Mouse (Mus musculus) CD8-positive naive resting alpha-beta T cell, adult 57 days (primary cell): ENCODE results near the gene Dffb. TPM values are rescaled to one million over a fixed set of nuclear protein-coding genes. Genes with fewer than 3 reads are reported as not detected.

Experiments used
- total RNA-seq: library from RNA; stranded (reverse); gene quantifications from one replicate; pipeline ENCODE4 v1.2.4, GENCODE M21; 2023

Dffb gene
- total RNA-seq: 27.2 TPM

DNA sequence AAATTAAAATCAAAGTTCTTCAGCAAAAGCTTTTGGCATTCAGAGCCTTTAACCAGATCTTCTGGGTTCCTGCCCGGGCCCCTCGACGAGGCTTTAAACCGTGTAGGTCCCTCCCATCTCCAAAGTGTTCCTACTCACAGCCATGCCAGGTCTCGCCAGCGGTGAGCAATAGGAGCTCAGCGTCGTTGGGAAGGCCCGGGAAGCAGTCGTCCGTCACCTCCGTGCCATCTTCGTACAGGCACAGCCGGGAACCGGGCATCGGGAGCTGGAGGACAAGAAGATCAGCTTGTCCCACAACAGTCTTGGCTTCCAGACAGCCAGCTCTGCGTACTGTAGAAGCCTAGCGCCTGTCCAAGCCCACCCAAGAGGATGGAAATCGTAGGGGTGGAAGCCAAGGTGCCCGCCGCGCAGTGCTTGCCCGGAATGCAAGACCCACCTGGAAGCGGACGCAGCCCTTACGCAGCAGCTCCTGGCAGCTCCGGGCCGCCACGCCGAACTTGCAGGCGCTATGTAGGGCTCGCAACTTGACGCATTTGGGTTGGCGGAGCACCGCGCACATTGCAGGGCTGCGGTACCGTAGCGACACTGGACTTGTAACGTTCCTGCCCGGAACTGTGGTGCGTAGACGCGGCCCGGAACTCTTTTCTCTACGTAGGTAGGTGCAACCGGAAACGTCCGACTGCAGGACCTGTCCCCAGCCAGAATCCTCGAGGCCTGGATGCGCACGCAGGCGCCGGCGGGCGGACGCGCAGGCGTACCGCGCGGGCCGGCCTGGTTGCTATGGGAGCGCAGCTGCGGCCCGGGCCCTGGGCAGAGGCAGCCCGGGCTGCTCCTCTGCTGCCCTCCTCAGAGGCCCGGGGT, at the start of gene Dffb, which contains the start of gene Cep104:
Gene Dffb (minus strand): TSS at position 696 of the 861 bp plus-strand sequence.
Gene Cep104 (plus strand): TSS at position 764 of the 861 bp plus-strand sequence.

DNA sequence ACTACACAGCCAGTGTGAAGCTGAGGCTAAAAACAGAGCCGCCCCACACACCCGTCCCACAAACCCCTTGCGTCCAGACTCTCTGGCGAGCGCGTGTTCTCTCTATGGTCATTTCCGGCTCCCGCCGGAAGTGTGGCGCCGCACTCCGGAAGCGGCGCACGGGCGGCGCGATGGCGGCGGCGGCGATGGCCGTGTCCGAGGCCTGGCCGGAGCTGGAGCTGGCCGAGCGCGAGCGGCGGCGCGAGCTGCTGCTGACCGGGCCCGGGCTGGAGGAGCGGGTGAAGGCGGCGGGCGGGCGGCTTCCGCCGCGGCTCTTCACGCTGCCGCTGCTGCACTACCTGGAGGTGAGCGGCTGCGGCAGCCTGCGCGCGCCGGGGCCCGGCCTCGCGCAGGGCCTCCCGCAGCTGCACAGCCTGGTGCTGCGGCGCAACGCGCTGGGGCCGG, 36.7 kb upstream of the Dffb start, which contains the start of gene Lrrc47:
Gene Lrrc47 (plus strand): TSS at position 86 of the 444 bp plus-strand sequence.

GRCm38 (mm10) chr4:153956569-153957405, 18.1 kb downstream of the Dffb start, which contains the start of gene A430005L14Rik:
TSS of gene A430005L14Rik (plus strand) at chr4:153957237.

Other genes with a start within 250 kb of the Dffb start
- 18.5 TPM for gene A430005L14Rik, start 17.9 kb downstream of the Dffb start, total RNA-seq
- 14.0 TPM for gene Cep104, start 68 bp upstream of the Dffb start, total RNA-seq
- 64.3 TPM for gene Lrrc47, start 36.6 kb upstream of the Dffb start, total RNA-seq
- gene Smim1, start 51.1 kb upstream of the Dffb start, total RNA-seq: not detected
- gene Ccdc27, start 67.6 kb upstream of the Dffb start, total RNA-seq: not detected
- gene Trp73, start 165.1 kb upstream of the Dffb start, total RNA-seq: not detected
- gene Wrap73, start 167.2 kb upstream of the Dffb start, total RNA-seq: 19.9 TPM
- gene Tprgl, start 185.5 kb upstream of the Dffb start, total RNA-seq: 162 TPM
- gene Megf6, start 195.6 kb upstream of the Dffb start, total RNA-seq: not detected